Mouse (Mus musculus) adrenal gland, postnatal 14 days (tissue): ENCODE data around the gene Snx33. TPM values are rescaled to one million over a fixed set of nuclear protein-coding genes. Genes with fewer than 3 reads are reported as not detected.

Source experiments
- DNase-seq: peaks from one replicate; pipeline ENCODE4 v3.0.0; 2021; ENCODE audit warnings: mixed read lengths
- total RNA-seq: library from RNA; stranded (reverse); gene quantifications from 2 replicates; pipeline ENCODE4 v1.2.3, GENCODE M21; 2021

The Snx33 gene
- total RNA-seq, 1 experiment from 2014 or later = 17.9 TPM

- DNase-seq = no peak
Observed at GRCm38 (mm10) chr9:56890522-56891250, 37.5 kb downstream of the Snx33 start.

GRCm38 (mm10) chr9:56889817-56890216, 38.4 kb downstream of the Snx33 start:
- peak; percentile 86 for DNase-seq

GRCm38 (mm10) chr9:56887581-56887980, 40.6 kb downstream of the Snx33 start:
- DNase-seq = no peak

GRCm38 (mm10) chr9:56886601-56887000, 41.6 kb downstream of the Snx33 start:
- DNase-seq = no peak

- peak; percentile 49 for DNase-seq
Observed at GRCm38 (mm10) chr9:56886113-56886512, 42.1 kb downstream of the Snx33 start.

GRCm38 (mm10) chr9:56884328-56884727, 43.8 kb downstream of the Snx33 start:
- DNase-seq = no peak

GRCm38 (mm10) chr9:56883470-56883869, 44.7 kb downstream of the Snx33 start:
- DNase-seq = no peak

- no peak for DNase-seq
Observed at GRCm38 (mm10) chr9:56882818-56883217, 45.4 kb downstream of the Snx33 start.

- DNase-seq = no peak
Observed at GRCm38 (mm10) chr9:56882283-56882682, 45.9 kb downstream of the Snx33 start.

GRCm38 (mm10) chr9:56881539-56882082, 46.6 kb downstream of the Snx33 start:
- DNase-seq = no peak

- no peak for DNase-seq
Observed at GRCm38 (mm10) chr9:56880790-56881189, 47.4 kb downstream of the Snx33 start.

- no peak for DNase-seq
Observed at GRCm38 (mm10) chr9:56877284-56877683, 50.9 kb downstream of the Snx33 start.

GRCm38 (mm10) chr9:56876784-56877183, 51.4 kb downstream of the Snx33 start:
- no peak for DNase-seq

GRCm38 (mm10) chr9:56873097-56873496, 55.1 kb downstream of the Snx33 start:
- no peak for DNase-seq

- DNase-seq = no peak
Observed at GRCm38 (mm10) chr9:56872105-56872903, 55.9 kb downstream of the Snx33 start.

GRCm38 (mm10) chr9:56871191-56871590, 57.0 kb downstream of the Snx33 start:
- DNase-seq = no peak

GRCm38 (mm10) chr9:56870778-56871177, 57.4 kb downstream of the Snx33 start:
- DNase-seq = peak; percentile 65

- no peak for DNase-seq
Observed at GRCm38 (mm10) chr9:56869552-56869951, 58.6 kb downstream of the Snx33 start.

- peak; percentile 52 for DNase-seq
Observed at GRCm38 (mm10) chr9:56868292-56868691, 59.9 kb downstream of the Snx33 start.
